Mouse (Mus musculus) adrenal gland, postnatal 25 days (tissue): ENCODE results near the gene Itga8. TPM values are rescaled to one million over a fixed set of nuclear protein-coding genes. Genes with fewer than 3 reads are reported as not detected.
A peak's percentile ranks its signal among the peaks of the same experiment; 100 is the strongest.

Experiments used
- DNase-seq: peaks from one replicate; pipeline ENCODE4 v3.0.0; 2021; ENCODE audit warnings: mixed read lengths
- total RNA-seq: library from RNA; stranded (reverse); gene quantifications from 2 replicates; pipeline ENCODE4 v1.2.3, GENCODE M21; 2021

The Itga8 gene
- total RNA-seq, 1 experiment from 2014 or later: 20.0 TPM

- DNase-seq: no peak
Measured at GRCm38 (mm10) chr2:12197711-12198110, 104.0 kb downstream of the Itga8 start.

DNA sequence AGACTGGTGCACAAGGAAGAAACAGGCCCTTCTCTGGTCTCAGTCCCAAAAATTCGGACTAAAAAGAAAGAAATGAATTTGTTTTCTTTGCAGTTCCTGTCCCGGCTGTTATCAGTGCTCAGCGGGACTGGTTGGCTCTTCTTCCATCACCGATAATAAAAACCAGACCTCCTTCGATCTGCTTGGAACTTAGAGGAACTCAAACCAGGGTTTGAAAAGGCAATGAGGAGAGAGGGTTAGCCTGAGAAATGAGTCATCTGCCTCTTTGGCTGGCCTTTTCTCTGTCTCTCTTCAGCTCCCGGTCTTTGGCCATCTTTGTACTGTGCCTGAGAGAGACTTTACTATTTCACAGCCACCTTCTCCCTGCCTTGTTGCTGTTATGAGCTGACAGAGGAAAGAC lies 112.7 kb downstream of the Itga8 start:
- no peak for DNase-seq

DNA sequence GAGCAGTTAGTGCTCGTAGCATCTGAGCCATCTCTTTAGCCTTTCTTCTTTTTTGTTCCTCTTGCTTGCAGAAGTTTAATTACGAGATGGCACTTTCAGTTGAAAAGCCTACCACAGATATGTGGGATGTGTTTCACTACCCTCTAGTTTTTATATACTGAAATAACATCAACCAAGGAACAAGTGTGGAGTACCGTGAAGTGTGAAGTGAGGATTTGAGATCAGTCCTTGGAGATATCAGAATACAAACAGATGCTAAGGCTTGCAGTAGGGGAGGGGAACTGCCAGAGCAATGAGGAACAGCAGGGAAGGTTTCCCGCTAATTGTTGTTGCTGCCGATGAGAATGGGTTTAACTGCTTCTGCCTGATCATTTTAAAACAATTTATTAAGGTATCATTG lies 114.1 kb downstream of the Itga8 start:
- no peak for DNase-seq

DNA sequence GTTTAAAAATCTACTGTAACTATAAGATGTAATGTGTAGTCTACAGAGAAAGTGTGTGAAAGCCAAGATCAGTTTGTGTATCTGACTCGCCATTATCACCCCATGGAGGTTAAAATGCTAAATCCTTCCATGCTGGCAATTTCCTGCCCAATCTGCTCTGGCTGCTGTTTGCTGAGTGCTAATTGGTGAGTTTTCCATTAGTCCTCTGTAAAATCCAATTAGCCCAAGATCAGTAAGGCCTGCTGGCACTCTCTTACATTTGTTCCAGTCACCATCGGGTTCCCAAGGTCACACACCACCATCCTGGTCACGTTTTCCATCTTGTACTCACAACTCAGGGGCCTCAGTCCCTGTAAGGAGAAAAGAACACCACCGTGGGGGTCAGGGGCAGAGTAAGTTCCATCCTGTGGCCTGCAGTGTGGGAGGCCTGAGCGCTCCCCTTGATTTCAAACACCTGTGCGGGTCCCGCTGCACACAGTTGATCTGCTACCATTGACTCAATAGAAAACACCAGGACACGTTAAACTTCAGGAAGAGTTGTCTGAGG lies 119.2 kb downstream of the Itga8 start:
- no peak for DNase-seq

- DNase-seq: no peak
Measured at GRCm38 (mm10) chr2:12180635-12181034, 121.1 kb downstream of the Itga8 start.

GRCm38 (mm10) chr2:12174722-12175427 lies 126.8 kb downstream of the Itga8 start:
- no peak for DNase-seq

GRCm38 (mm10) chr2:12170221-12170620 lies 131.5 kb downstream of the Itga8 start:
- DNase-seq: no peak

DNA sequence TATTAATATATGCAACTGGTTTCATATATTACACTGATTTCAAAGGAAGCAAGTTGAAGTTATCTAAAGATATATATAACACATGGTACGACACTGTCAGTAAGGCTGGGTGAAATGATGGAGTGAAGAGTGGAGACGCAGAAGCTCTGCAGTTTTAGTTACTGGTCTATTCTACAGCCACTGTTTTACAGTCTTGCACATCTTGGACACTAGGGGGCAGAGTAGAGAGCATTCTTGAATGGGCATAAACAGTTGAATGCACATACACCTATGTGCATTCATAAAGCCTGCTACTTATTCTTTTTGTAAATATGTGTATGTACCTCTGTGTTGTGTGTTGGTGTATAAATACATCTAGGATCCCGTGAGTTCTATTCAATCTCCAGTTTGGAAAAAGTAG lies 141.2 kb downstream of the Itga8 start:
- peak; percentile 27 for DNase-seq

GRCm38 (mm10) chr2:12157001-12157400 lies 144.7 kb downstream of the Itga8 start:
- no peak for DNase-seq

DNA sequence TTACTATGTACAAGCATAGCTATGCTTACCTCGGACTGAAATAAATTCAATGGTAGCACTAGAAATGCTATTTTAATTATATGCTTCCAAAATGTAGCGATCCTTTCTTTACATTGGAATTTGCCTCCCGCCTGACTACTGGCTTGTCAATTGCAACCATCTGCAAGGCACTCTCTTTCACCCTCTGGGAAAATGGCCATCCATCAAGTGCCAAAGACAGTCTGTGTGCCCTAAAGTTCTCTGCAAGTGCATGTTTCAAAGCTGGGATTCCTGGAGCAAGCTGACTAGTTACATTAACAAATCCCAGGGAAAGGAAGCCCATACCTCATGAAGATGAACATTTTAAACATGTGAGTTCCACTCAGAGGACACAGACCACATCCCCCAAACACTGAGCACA lies 145.3 kb downstream of the Itga8 start:
- no peak for DNase-seq

DNA sequence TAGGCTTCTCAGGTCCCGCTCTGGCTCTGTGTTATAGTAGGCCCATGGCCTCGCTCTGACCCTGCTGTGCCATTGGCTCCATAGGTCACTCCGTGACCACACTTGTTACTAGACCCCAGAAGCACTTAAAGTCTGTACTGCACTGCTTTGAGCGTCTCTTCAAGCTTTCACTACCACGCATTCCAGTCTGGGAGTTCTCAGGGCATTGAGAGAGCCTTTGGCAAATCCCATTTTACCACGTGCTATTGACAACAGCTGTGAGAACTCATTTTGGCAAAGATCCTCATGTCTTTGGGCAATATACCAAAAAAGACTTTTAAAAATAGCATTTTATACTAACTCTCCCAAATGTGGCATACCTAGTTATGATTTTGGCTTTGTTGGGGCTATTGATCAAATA lies 147.0 kb downstream of the Itga8 start:
- DNase-seq: no peak

- no peak for DNase-seq
Measured at GRCm38 (mm10) chr2:12153551-12153950, 148.2 kb downstream of the Itga8 start.

- DNase-seq: no peak
Measured at GRCm38 (mm10) chr2:12147902-12148301, 153.8 kb downstream of the Itga8 start.

GRCm38 (mm10) chr2:12146612-12147011 lies 155.1 kb downstream of the Itga8 start:
- no peak for DNase-seq

DNA sequence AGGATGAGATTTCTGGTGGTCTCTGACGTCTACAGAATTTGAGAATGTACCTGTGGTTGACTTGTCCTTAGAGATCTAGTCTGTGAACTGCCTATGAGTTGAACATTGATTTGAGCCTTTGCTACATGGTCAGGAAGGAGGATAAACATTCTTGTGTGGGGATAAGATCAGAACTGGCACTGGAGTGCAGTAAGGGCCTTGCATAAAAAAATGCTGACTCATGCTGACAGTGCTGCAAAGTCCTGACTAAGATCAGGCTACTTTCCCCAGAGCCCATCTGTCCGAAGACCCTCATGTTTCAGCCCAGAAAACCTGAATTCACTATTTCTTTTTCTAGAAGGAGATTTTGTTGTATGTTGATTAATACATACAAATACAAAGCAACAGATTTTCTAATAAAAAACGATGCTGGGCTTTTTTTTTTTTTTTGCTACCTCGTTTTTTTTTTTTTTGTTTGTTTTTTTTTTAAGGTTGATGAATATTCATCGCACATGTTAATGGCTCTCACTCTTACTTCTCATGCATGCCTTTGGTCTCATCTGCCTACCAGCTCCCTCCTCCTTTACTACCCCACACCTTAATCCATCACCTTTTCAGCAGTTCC lies 162.9 kb downstream of the Itga8 start:
- DNase-seq: no peak

- no peak for DNase-seq
Measured at GRCm38 (mm10) chr2:12126580-12126979, 175.1 kb downstream of the Itga8 start.

DNA sequence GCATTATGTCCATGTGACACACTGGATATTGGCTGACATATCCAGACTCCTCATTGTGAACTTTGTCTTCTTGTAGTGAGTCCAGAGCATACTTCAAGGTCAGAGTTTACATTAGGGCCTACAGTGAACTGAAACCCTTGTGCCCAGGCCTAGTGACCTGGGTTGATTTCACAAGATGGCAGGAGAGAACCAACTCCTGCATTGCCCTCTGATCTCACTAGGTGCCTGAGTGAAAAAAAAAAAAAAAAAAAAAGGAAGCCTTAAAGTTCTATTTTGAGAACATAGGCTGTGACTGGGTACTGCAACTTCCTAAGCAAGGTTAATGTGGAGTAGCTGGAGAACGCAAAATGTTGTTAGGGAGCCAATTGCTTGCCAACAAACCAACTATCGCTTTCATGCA lies 186.2 kb downstream of the Itga8 start:
- DNase-seq: no peak

GRCm38 (mm10) chr2:12109306-12109705 lies 192.4 kb downstream of the Itga8 start:
- no peak for DNase-seq

- DNase-seq: no peak
Measured at GRCm38 (mm10) chr2:12108306-12108705, 193.4 kb downstream of the Itga8 start.

GRCm38 (mm10) chr2:12107265-12107664 lies 194.5 kb downstream of the Itga8 start:
- no peak for DNase-seq

GRCm38 (mm10) chr2:12103183-12103582 lies 198.5 kb downstream of the Itga8 start:
- DNase-seq: no peak

GRCm38 (mm10) chr2:12092203-12092984 lies 209.3 kb downstream of the Itga8 start:
- DNase-seq: no peak

GRCm38 (mm10) chr2:12090993-12091392 lies 210.7 kb downstream of the Itga8 start:
- no peak for DNase-seq
